Mouse (Mus musculus): Measurements from ENCODE around the gene Cd200r3.

Gene Cd200r3

GRCm38 (mm10) chr16:44993319-44994019, 50.0 kb downstream of the Cd200r3 start:
- DNase-seq = no peak

GRCm38 (mm10) chr16:44994206-44994953, 50.9 kb downstream of the Cd200r3 start:
- DNase-seq = peak in 1 of 2 experiments; percentile 7

GRCm38 (mm10) chr16:44995111-44995510, 51.6 kb downstream of the Cd200r3 start:
- no peak for DNase-seq

DNA sequence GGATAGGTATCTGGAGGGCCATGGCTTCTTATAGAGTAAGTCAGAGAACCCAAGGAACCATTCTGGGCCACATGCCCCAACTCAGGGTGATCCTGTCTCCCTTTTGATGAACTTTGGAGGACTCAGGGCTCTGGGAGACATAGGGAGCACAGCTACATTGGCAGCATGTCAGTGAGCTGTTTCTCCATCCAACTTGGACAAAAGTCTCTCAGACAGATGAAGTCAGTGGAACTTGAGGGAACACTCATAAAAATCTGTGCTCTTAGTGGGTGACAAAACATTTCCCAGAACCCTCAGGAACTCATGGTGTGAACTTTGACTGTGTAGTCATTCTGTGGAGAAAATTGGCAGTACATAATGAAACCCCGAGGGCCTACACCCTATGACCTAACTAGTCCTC, 53.2 kb downstream of the Cd200r3 start:
- no peak for DNase-seq

DNA sequence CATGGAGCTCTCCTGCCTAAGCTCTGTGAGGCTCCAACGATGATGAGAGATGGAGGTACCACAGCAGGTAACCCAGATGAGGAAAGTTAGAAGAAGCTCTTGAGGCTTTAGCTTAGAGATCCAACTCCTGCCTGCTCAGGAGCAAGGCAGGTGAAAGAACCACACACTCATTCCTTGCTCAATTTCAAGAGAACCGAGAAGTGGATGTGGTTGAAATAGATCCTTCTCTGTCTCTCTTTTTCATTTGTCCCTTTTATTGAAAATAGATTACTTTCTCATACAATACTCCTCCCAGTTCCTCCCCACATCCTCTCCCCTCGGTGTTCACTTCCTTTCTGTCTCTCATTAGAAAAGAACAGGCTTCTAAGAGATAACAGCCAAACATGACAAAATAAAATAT, 56.1 kb downstream of the Cd200r3 start:
- no peak for DNase-seq

- DNase-seq = no peak
Measured at GRCm38 (mm10) chr16:45004443-45004842, 61.0 kb downstream of the Cd200r3 start.

DNA sequence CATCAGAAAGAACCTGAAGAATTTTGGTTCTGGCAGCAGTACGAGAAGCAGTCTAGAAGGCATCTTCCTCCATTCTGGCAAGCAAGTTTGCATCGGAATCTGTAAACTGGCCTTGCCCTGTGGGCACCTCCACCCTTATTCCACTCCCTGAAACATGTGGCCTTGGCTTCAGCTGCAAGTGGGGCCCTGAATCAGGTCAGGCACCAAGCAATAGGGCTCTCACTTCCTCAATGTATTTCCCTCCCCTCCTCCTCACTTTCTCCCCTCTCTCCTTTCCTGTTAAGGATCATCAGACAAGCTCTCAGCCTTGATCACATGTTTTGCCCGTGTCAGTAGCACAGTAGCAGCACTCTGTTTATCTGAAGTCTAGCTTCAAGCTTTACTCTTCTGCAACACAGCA, 61.8 kb downstream of the Cd200r3 start:
- DNase-seq = no peak

DNA sequence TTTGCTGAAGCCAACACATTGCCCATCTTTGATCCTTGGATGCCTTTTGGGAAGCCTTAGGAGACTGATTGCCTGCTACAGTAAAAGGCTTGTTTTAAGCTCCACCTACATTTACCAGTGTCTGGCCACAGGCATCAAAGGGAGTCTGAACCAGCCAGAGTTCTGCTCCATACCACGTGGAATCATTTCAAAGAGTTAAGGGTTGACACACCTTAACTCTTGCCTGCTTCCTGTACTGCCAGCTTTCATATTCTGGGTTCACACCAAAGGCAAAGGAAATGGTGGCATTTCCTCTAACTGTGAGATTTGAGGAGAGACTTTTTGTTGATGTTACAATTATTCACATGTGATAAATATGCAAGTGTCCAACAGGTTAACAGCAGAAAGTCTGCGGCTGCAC, 63.5 kb downstream of the Cd200r3 start:
- no peak for DNase-seq

DNA sequence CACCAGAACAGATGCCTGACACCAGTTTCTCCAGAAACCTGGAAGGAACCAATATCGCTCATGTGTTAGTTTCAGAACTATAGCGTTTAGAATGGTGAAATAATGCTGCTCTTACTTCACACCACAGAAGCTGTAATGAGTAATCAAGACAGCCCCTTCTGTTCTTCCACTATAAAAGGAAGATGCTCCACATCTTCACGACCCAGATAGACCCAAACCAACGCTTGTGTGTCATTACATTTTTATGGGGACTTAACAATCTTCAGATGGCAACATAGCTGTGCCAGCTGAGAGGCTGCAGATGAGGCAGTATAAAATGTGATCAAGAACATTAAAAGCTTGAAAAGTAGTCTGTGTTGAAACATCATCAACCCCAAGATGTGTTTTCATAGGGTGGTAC, 64.3 kb downstream of the Cd200r3 start:
- DNase-seq = no peak

GRCm38 (mm10) chr16:45009634-45010033, 66.2 kb downstream of the Cd200r3 start:
- no peak for DNase-seq

- no peak for DNase-seq
Measured at GRCm38 (mm10) chr16:45015591-45015990, 72.1 kb downstream of the Cd200r3 start.

GRCm38 (mm10) chr16:45016488-45016887, 73.0 kb downstream of the Cd200r3 start:
- no peak for DNase-seq

- DNase-seq = no peak
Measured at GRCm38 (mm10) chr16:45018868-45019267, 75.4 kb downstream of the Cd200r3 start.

- no peak for DNase-seq
Measured at GRCm38 (mm10) chr16:45020055-45020454, 76.6 kb downstream of the Cd200r3 start.

DNA sequence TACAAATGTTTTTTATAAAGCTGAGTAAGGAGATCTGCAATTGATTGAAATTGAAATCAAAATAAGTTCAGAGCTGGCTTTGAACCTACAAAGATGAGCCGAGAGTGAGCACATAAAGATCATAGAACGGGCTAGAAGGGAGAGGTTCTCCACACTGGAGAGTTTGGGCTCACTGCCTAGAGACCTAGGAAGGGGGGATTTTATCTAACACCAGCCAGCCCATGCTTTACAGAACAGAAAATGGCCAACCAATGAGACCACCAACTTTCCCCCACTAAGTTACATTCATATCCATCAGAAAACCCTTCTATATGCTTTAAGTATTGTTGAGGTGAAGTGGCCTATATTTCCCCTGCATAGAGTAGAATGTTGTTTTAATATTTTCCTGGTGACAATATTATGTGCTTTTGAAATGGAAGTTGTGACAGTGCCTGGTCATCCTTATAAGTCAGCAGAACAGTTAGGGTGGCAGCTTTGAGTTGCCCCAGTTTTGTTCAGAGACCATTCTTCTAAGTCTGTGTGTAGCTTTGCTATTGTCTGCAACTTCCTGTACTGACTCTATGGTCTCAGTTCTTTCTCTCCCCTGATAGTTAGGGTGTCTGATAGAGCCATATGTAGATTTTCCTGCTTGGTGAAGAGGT, 77.3 kb downstream of the Cd200r3 start:
- DNase-seq = no peak

DNA sequence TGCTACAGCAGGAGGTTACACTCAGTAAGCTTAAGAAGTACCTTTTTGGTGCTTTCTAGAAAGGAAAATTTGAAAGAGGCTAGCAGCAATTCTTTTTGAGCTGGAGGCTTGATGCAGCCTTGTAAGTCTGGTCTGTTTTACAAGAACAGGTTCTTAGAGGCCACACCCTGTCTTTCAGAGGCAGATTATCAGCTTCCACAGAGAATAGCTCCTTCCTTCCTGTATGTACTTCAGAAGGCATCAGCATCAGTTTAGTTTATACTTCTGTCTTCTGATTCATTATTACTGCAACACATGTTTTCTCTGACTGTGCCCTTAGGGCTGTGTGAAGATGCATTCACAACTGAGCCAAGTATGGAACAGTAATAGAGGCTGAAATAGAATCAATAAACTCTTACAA, 78.0 kb downstream of the Cd200r3 start:
- no peak for DNase-seq

DNA sequence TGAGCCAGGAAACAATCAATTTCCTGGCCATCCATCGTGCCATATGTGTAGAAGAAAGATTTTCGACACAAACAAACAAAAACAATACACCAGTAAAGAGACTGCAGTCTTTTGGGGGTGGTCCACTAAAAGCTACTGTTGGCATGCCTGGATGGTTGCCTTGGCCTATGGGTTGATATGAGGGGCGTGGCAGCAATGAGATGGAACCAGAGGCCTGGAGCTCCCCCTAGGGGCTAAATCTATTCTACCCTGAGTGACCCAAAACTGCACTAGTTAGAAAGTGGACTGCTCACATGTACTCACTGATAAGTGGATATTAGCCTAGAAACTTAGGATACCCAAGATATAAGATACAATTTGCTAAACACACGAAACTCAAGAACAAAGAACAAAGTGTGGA, 80.4 kb downstream of the Cd200r3 start:
- DNase-seq = peak; percentile 28 to 51

- no peak for DNase-seq
Measured at GRCm38 (mm10) chr16:45025321-45025720, 81.8 kb downstream of the Cd200r3 start.

DNA sequence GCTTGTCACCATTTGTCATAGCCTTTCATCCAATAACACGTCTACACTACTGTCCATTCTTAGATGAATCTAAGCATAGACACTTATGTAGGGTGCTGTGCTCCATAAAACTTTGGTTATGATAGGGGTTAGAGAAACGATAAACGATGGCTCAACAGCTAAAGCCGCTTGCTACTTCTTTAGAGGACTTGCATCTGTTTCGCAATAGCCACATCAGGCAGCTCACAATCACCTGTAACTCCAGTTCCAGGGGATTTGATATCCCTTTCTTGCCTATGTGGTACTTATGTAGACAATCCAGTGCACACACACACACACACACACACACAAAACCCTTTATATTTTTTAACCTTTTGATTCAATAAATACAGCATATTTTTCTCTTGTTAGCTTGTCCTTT, 85.6 kb downstream of the Cd200r3 start:
- no peak for DNase-seq

- no peak for DNase-seq
Measured at GRCm38 (mm10) chr16:45029493-45029892, 86.0 kb downstream of the Cd200r3 start.

DNA sequence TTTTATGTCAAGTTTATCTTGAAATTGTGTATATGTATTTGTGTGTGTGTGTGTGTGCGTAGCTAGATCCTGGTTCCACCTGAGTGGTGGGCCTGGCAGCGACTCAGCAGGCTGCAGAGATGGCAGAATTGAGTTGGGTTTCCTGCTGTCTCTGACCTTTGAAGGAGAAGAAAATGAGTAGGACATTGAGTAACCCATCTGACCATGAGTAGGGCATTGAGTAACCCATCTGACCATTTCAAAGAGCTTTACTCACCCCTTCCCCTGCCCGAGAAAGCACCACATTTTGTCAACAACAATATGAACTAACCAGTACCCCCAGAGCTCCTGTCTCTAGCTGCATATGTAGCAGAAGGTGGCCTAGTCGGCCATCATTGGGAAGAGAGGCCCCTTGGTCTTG, 86.6 kb downstream of the Cd200r3 start:
- DNase-seq = no peak

DNA sequence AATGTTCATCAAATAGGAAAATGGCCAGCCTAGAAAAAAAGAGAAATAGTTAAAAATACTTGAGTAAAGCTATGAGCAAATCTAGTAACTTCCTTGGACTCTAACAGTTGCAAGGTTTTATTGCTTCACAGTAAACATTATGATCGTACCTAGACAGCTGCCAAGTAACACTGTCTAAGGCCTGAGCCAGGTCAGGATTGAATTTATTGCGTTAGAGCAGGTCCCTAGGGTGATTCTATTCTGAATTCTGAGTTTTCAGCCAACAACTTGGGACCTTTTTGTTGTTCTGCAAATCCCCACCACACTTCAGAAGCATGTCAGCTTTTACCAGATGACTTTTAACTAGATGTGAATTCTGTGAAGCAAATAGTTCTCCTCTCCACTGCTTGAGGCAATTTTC, 87.3 kb downstream of the Cd200r3 start:
- no peak for DNase-seq
